Mouse (Mus musculus) skeletal muscle tissue, postnatal 0 days (tissue): ENCODE measurements around the gene Msantd1. TPM values are rescaled to one million over a fixed set of nuclear protein-coding genes. Genes with fewer than 3 reads are reported as not detected.

Experiments
- polyA plus RNA-seq: library from polyadenylated mRNA; unstranded; fragments of >200 nt; fragmentation: Nextera tagmentation; extraction: Ambion mirVana; gene quantifications from 2 replicates; pipeline ENCODE4 v1.2.1, GENCODE M21; 2015

Gene Msantd1
- polyA plus RNA-seq, result 0.11 TPM in 1 of 2 replicates, not detected in the other

GRCm38 (mm10) chr5:34907910-34908725, at the start of gene Msantd1:
Msantd1 (plus strand) TSS chr5:34908012.

GRCm38 (mm10) chr5:34948861-34949760, 41.3 kb downstream of the Msantd1 start, which contains the start of gene Rgs12:
Rgs12 (plus strand) TSS chr5:34949445.

Other genes with a start within 250 kb of the Msantd1 start
- 11.4 and 12.3 TPM in 2 replicates for gene Nop14, start 247.9 kb upstream of the Msantd1 start, polyA plus RNA-seq
- gene Grk4, start 247.6 kb upstream of the Msantd1 start, polyA plus RNA-seq, result 1.5 and 2.8 TPM in 2 replicates
- gene Htt, start 146.3 kb upstream of the Msantd1 start, polyA plus RNA-seq, result 2.6 and 2.9 TPM in 2 replicates
- 17.5 TPM in 2 replicates for gene Rgs12, start 41.4 kb downstream of the Msantd1 start, polyA plus RNA-seq
- gene Hgfac, start 133.5 kb downstream of the Msantd1 start, polyA plus RNA-seq, result 0.33 and 0.64 TPM in 2 replicates
- 16.3 and 17.0 TPM in 2 replicates for gene Dok7, start 148.8 kb downstream of the Msantd1 start, polyA plus RNA-seq
- gene Lrpap1, start 197.8 kb downstream of the Msantd1 start, polyA plus RNA-seq, result 63.0 and 74.7 TPM in 2 replicates